Mouse (Mus musculus) left cerebral cortex, adult 8-10 months (tissue): ENCODE measurements around the gene Tas2r135. TPM values are rescaled to one million over a fixed set of nuclear protein-coding genes. Genes with fewer than 3 reads are reported as not detected.

Experiments
- DNase-seq, 2 experiments: peaks; one replicate each; pipeline ENCODE4 v3.0.0; 2022; ENCODE audit warnings: low spot score in 2 of 2
- total RNA-seq, 4 experiments: library from RNA; stranded (reverse); gene quantifications; 2 replicates each; pipeline ENCODE4 v1.2.4; 2022

Tas2r135 gene
- total RNA-seq: not detected

GRCm38 (mm10) chr6:42405134-42405533 is at the start of gene Tas2r135:
Tas2r135 (plus strand) TSS chr6:42405434.
- DNase-seq: no peak

GRCm38 (mm10) chr6:42355794-42356600 is 49.2 kb upstream of the Tas2r135 start:
- no peak for DNase-seq

- no peak for DNase-seq
Observed at GRCm38 (mm10) chr6:42356913-42357312, 48.3 kb upstream of the Tas2r135 start.

- no peak for DNase-seq
Observed at GRCm38 (mm10) chr6:42357901-42358300, 47.3 kb upstream of the Tas2r135 start.

- DNase-seq: no peak
Observed at GRCm38 (mm10) chr6:42358901-42359300, 46.3 kb upstream of the Tas2r135 start.

GRCm38 (mm10) chr6:42359364-42360147 is 45.7 kb upstream of the Tas2r135 start:
- no peak for DNase-seq

- no peak for DNase-seq
Observed at GRCm38 (mm10) chr6:42360231-42360840, 44.9 kb upstream of the Tas2r135 start.

GRCm38 (mm10) chr6:42361041-42361895 is 44.0 kb upstream of the Tas2r135 start:
- no peak for DNase-seq

GRCm38 (mm10) chr6:42362074-42362473 is 43.2 kb upstream of the Tas2r135 start:
- DNase-seq: no peak

GRCm38 (mm10) chr6:42362497-42362896 is 42.7 kb upstream of the Tas2r135 start:
- no peak for DNase-seq

GRCm38 (mm10) chr6:42362974-42363373 is 42.3 kb upstream of the Tas2r135 start:
- DNase-seq: no peak

GRCm38 (mm10) chr6:42364066-42364465 is 41.2 kb upstream of the Tas2r135 start:
- no peak for DNase-seq

GRCm38 (mm10) chr6:42364607-42365006 is 40.6 kb upstream of the Tas2r135 start:
- DNase-seq: no peak

- DNase-seq: no peak
Observed at GRCm38 (mm10) chr6:42365215-42365614, 40.0 kb upstream of the Tas2r135 start.

GRCm38 (mm10) chr6:42369870-42370269 is 35.4 kb upstream of the Tas2r135 start:
- no peak for DNase-seq

- no peak for DNase-seq
Observed at GRCm38 (mm10) chr6:42370630-42371363, 34.4 kb upstream of the Tas2r135 start.

GRCm38 (mm10) chr6:42372001-42372400 is 33.2 kb upstream of the Tas2r135 start:
- no peak for DNase-seq

- DNase-seq: no peak
Observed at GRCm38 (mm10) chr6:42372421-42372815, 32.8 kb upstream of the Tas2r135 start.

GRCm38 (mm10) chr6:42372816-42373547 is 32.3 kb upstream of the Tas2r135 start, which contains the start of gene Epha1:
Epha1 (minus strand) TSS chr6:42373268.
- DNase-seq: no peak
